Mouse (Mus musculus): ENCODE measurements around the gene Mettl14. TPM values are rescaled to one million over a fixed set of nuclear protein-coding genes. Genes with fewer than 3 reads are reported as not detected.
"Not testable (repeated sequence)": the region's sequence is repeated elsewhere in the genome, so short reads cannot be mapped to it uniquely, and the experiment has no call there.

The Mettl14 gene
- polyA plus RNA-seq, 1 experiment from 2014 or later: 17.9 TPM

GRCm38 (mm10) chr3:123404945-123405344, 19.0 kb upstream of the Mettl14 start:
- Histone ChIP-seq H3K4me2 (no peak overlapping the region), H3K36me3 (ENCODE audit: control insufficient read depth, insufficient read depth, low read length) (no peaks in the 10 kb centered on the region), H3K4me1 (ENCODE audit: control insufficient read depth, insufficient read depth, low read length) (no peaks in the 10 kb centered on the region), H3K27ac (ENCODE audit: low read depth, low read length) (no peak overlapping the region), H3K9ac (ENCODE audit: low read depth, low read length) (no peak overlapping the region), H3K9me3 (replicated peaks; ENCODE audit: control insufficient read depth, low read length) (no peaks in the 10 kb centered on the region), H3K27me3 (ENCODE audit: control insufficient read depth, insufficient read depth, low read length) (no peaks in the 10 kb centered on the region), H3K4me3 (ENCODE audit: low read depth, low read length) (no peak overlapping the region)
- WGBS (ENCODE audit: insufficient replicate concordance): 64% methylated on average over 3 of the region's 3 CpGs
- ATAC-seq (replicated peaks; ENCODE audit: insufficient number of reproducible peaks, low FRiP score, low TSS enrichment): no peak

- no peak overlapping the region for H3K27ac ChIP-seq (ENCODE audit: low read depth, low read length)
- H3K9ac ChIP-seq (ENCODE audit: low read depth, low read length): no peak overlapping the region
- H3K4me1 ChIP-seq (ENCODE audit: control insufficient read depth, insufficient read depth, low read length): no peaks in the 10 kb centered on the region
- ATAC-seq (replicated peaks; ENCODE audit: insufficient number of reproducible peaks, low FRiP score, low TSS enrichment): no peak
- no peaks in the 10 kb centered on the region for H3K27me3 ChIP-seq (ENCODE audit: control insufficient read depth, insufficient read depth, low read length)
- no peak overlapping the region for H3K4me3 ChIP-seq (ENCODE audit: low read depth, low read length)
- H3K9me3 ChIP-seq (replicated peaks; ENCODE audit: control insufficient read depth, low read length): no peaks in the 10 kb centered on the region
- no peaks in the 10 kb centered on the region for H3K36me3 ChIP-seq (ENCODE audit: control insufficient read depth, insufficient read depth, low read length)
- WGBS (ENCODE audit: insufficient replicate concordance): 67% methylated on average over 9 of the region's 9 CpGs
- H3K4me2 ChIP-seq: no peak overlapping the region
Measured at GRCm38 (mm10) chr3:123397562-123398481, 11.9 kb upstream of the Mettl14 start.

- no peak overlapping the region for H3K4me3 ChIP-seq (ENCODE audit: low read depth, low read length)
- H3K9me3 ChIP-seq (replicated peaks; ENCODE audit: control insufficient read depth, low read length): no peaks in the 10 kb centered on the region
- H3K27ac ChIP-seq (ENCODE audit: low read depth, low read length): no peak overlapping the region
- no peaks in the 10 kb centered on the region for H3K36me3 ChIP-seq (ENCODE audit: control insufficient read depth, insufficient read depth, low read length)
- no peak overlapping the region for H3K4me2 ChIP-seq
- 89% methylated on average over 5 of the region's 5 CpGs for WGBS (ENCODE audit: insufficient replicate concordance)
- no peaks in the 10 kb centered on the region for H3K4me1 ChIP-seq (ENCODE audit: control insufficient read depth, insufficient read depth, low read length)
- H3K9ac ChIP-seq (ENCODE audit: low read depth, low read length): no peak overlapping the region
- H3K27me3 ChIP-seq (ENCODE audit: control insufficient read depth, insufficient read depth, low read length): no peaks in the 10 kb centered on the region
- ATAC-seq (replicated peaks; ENCODE audit: insufficient number of reproducible peaks, low FRiP score, low TSS enrichment): no peak
Measured at GRCm38 (mm10) chr3:123395611-123396010, 9.7 kb upstream of the Mettl14 start.

GRCm38 (mm10) chr3:123391180-123391579, 5.3 kb upstream of the Mettl14 start:
- Histone ChIP-seq H3K27ac (ENCODE audit: low read depth, low read length) (no peak overlapping the region), H3K4me3 (ENCODE audit: low read depth, low read length) (no peak overlapping the region), H3K4me1 (ENCODE audit: control insufficient read depth, insufficient read depth, low read length) (no peaks in the 10 kb centered on the region), H3K4me2 (no peak overlapping the region), H3K9ac (ENCODE audit: low read depth, low read length) (no peak overlapping the region), H3K27me3 (ENCODE audit: control insufficient read depth, insufficient read depth, low read length) (no peaks in the 10 kb centered on the region), H3K9me3 (replicated peaks; ENCODE audit: control insufficient read depth, low read length) (no peaks in the 10 kb centered on the region), H3K36me3 (ENCODE audit: control insufficient read depth, insufficient read depth, low read length) (no peaks in the 10 kb centered on the region)
- ATAC-seq (replicated peaks; ENCODE audit: insufficient number of reproducible peaks, low FRiP score, low TSS enrichment): no peak
- 64% methylated on average over 4 of the region's 4 CpGs for WGBS (ENCODE audit: insufficient replicate concordance)

- H3K36me3 ChIP-seq (ENCODE audit: control insufficient read depth, insufficient read depth, low read length); H3K9me3 ChIP-seq (replicated peaks; ENCODE audit: control insufficient read depth, low read length); H3K4me1 ChIP-seq (ENCODE audit: control insufficient read depth, insufficient read depth, low read length); H3K27me3 ChIP-seq (ENCODE audit: control insufficient read depth, insufficient read depth, low read length): not testable (repeated sequence)
- H3K27ac ChIP-seq (ENCODE audit: low read depth, low read length): peak overlapping the region; percentile 89
- peak overlapping the region; percentile 67 for H3K4me2 ChIP-seq
- peak; percentile 60 for ATAC-seq (replicated peaks; ENCODE audit: insufficient number of reproducible peaks, low FRiP score, low TSS enrichment)
- H3K4me3 ChIP-seq (ENCODE audit: low read depth, low read length): peak overlapping the region; percentile 80
- 20% methylated on average over 12 of the region's 12 CpGs for WGBS (ENCODE audit: insufficient replicate concordance)
- H3K9ac ChIP-seq (ENCODE audit: low read depth, low read length): peak overlapping the region; percentile 85
Measured at GRCm38 (mm10) chr3:123386157-123386780, 361 bp upstream of the Mettl14 start.

- H3K9ac ChIP-seq (ENCODE audit: low read depth, low read length): peak overlapping the region; percentile 85
- H3K4me2 ChIP-seq: peak overlapping the region; percentile 82
- no peak for ATAC-seq (replicated peaks; ENCODE audit: insufficient number of reproducible peaks, low FRiP score, low TSS enrichment)
- peak overlapping the region; percentile 80 for H3K4me3 ChIP-seq (ENCODE audit: low read depth, low read length)
- no peaks in the 10 kb centered on the region for H3K36me3 ChIP-seq (ENCODE audit: control insufficient read depth, insufficient read depth, low read length)
- WGBS (ENCODE audit: insufficient replicate concordance): 8% methylated on average over 6 of the region's 6 CpGs
- H3K9me3 ChIP-seq (replicated peaks; ENCODE audit: control insufficient read depth, low read length): no peaks in the 10 kb centered on the region
- H3K27ac ChIP-seq (ENCODE audit: low read depth, low read length): peak overlapping the region; percentile 89
- H3K27me3 ChIP-seq (ENCODE audit: control insufficient read depth, insufficient read depth, low read length): no peaks in the 10 kb centered on the region
- peaks cover 7% of the 10 kb centered on the region; the same call in 1 of the 2 replicates for H3K4me1 ChIP-seq (ENCODE audit: control insufficient read depth, insufficient read depth, low read length)
Measured at GRCm38 (mm10) chr3:123385118-123385485, 806 bp downstream of the Mettl14 start.

GRCm38 (mm10) chr3:123384435-123384834, 1.5 kb downstream of the Mettl14 start:
- Histone ChIP-seq H3K27ac (ENCODE audit: low read depth, low read length) (no peak overlapping the region), H3K9ac (ENCODE audit: low read depth, low read length) (0 out of 2 replicates have a peak overlapping the region, but pooled peaks have one; percentile 85)
- 88% methylated on average over 7 of the region's 7 CpGs for WGBS (ENCODE audit: insufficient replicate concordance)

GRCm38 (mm10) chr3:123376562-123376961, 9.3 kb downstream of the Mettl14 start:
- no peak overlapping the region for H3K4me2 ChIP-seq
- H3K27me3 ChIP-seq (ENCODE audit: control insufficient read depth, insufficient read depth, low read length): no peaks in the 10 kb centered on the region
- H3K36me3 ChIP-seq (ENCODE audit: control insufficient read depth, insufficient read depth, low read length): 0 out of 2 replicates have a peak, but pooled peaks cover 5% of the 10 kb centered on the region
- H3K9ac ChIP-seq (ENCODE audit: low read depth, low read length): no peak overlapping the region
- 91% methylated on average over 3 of the region's 3 CpGs for WGBS (ENCODE audit: insufficient replicate concordance)
- H3K4me3 ChIP-seq (ENCODE audit: low read depth, low read length): no peak overlapping the region
- no peaks in the 10 kb centered on the region for H3K4me1 ChIP-seq (ENCODE audit: control insufficient read depth, insufficient read depth, low read length)
- no peak for ATAC-seq (replicated peaks; ENCODE audit: insufficient number of reproducible peaks, low FRiP score, low TSS enrichment)
- H3K27ac ChIP-seq (ENCODE audit: low read depth, low read length): no peak overlapping the region
- H3K9me3 ChIP-seq (replicated peaks; ENCODE audit: control insufficient read depth, low read length): no peaks in the 10 kb centered on the region

More at GRCm38 (mm10) chr3:123384435-123384834, 1.5 kb downstream of the Mettl14 start:
- Histone ChIP-seq H3K4me3 (ENCODE audit: low read depth, low read length) (no peak overlapping the region), H3K27me3 (ENCODE audit: control insufficient read depth, insufficient read depth, low read length) (no peaks in the 10 kb centered on the region), H3K4me1 (ENCODE audit: control insufficient read depth, insufficient read depth, low read length) (peaks cover 7% of the 10 kb centered on the region; the same call in 1 of the 2 replicates), H3K9me3 (replicated peaks; ENCODE audit: control insufficient read depth, low read length) (no peaks in the 10 kb centered on the region), H3K4me2 (peak overlapping the region; percentile 82), H3K36me3 (ENCODE audit: control insufficient read depth, insufficient read depth, low read length) (no peaks in the 10 kb centered on the region)
- no peak for ATAC-seq (replicated peaks; ENCODE audit: insufficient number of reproducible peaks, low FRiP score, low TSS enrichment)
